Mouse (Mus musculus) inflammation-experienced regulatory T-cells (primary cell): ENCODE measurements around the gene Nfic. TPM values are rescaled to one million over a fixed set of nuclear protein-coding genes. Genes with fewer than 3 reads are reported as not detected.

ENCODE experiments used
- polyA plus RNA-seq, 2 experiments: library from polyadenylated mRNA; unstranded; fragments of 100-300 nt; shearing (Covaris generic); gene quantifications; one replicate each; pipeline ENCODE4 v1.2.1; 2017

Gene Nfic
- 10 to 100 TPM; 20.7 to 22.4 TPM for polyA plus RNA-seq

GRCm38 (mm10) chr10:81455181-81455895 is at the start of gene Nfic:
Gene Nfic (minus strand): TSS chr10:81455635.

DNA sequence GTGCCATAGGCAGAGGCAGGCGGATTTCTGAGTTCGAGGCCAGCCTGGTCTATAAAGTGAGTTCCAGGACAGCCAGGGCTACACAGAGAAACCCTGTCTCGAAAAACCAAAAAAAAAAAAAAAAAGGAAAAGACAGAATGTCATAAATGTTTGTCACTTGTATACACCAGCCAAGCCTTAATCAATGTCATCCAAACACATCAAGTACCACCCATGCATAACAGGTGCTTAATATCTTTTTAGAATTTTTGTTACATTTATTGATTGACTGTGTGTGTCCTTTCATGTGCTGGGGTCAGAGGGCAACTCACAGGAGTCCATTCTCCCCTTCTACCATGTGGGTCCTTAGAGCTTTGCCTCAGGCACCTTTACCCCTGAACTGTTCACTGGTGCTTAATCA is 44.6 kb upstream of the Nfic start, which contains the start of gene S1pr4:
Gene S1pr4, minus strand, starts transcription at position 101 of the 400 bp plus-strand sequence.

GRCm38 (mm10) chr10:81496264-81496901 is 40.9 kb upstream of the Nfic start, which contains the start of gene Ncln:
Gene Ncln (minus strand): TSS chr10:81496392.

DNA sequence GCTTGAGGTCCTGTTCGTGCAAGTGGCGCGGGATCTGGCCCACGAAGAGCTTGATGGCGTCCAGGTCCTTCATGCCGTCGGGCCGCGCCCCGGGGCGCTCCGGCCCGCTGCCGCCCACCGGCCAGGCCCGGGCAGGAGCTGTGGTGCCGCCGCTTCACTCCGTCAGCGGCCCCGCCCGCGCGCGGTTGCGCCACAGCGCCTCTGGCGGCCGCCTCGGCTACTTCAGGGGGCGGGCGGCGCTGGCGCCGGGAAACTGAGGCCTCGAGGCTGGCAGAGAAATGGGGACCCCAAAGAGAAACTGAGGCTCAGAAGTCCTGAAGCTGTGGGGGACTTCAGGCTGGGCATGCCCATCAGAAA is 27.1 kb upstream of the Nfic start, which contains the start of gene Celf5:
Gene Celf5, minus strand, starts transcription at position 177 of the 357 bp plus-strand sequence.

DNA sequence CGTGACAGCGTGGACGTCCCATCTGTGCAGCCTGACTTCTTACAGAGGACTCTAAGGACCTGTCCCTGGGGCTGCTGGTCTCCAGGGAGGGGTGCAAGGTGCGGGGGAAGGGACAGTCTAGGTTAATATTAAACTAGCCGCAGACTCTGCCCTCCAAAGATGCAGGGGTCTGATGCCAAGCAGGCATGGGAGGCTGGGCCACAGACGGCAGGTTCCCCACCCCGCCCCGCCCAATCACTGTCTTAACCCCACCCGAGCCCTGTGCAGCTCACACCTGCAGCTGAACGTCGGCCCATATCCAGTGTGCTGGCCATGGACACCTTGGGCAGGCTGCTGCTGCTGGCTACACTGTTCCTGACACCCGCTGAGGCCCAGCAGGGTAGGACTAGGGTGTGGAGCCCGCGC is 62.7 kb downstream of the Nfic start, which contains the start of gene Smim24:
Gene Smim24, plus strand, starts transcription at position 271 of the 405 bp plus-strand sequence.

DNA sequence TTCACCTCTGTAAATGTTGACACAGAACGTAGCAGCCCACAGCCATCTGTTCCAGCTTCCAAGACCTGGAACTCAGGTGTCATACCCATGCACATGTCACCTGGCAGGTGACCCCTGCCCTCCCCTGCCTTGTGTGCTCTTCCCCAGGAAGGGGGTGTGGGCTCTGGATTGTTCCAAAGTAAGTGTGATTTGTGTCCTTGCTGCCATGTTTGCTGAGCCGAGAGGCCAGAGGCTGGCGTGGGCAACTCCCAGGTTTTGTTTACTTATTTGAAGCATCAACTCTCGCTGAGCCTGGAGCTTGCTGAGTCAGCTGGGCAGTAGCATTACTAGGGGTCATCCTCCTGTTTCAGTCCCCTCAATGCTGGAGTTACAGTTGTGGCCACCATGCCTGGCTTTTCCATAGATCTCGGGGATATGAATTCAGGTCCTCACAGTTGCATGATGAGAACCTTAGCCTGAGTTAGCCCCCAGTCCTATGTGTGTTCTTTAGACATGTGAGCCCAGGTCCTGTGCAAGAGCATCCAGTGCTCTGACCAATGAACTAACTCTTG is 66.9 kb downstream of the Nfic start, which contains the start of gene Gm48552:
Gene Gm48552, plus strand, starts transcription at position 501 of the 551 bp plus-strand sequence.

GRCm38 (mm10) chr10:81383802-81384604 is 71.4 kb downstream of the Nfic start, which contains the start of the genes Dohh and Gm48551:
Gene Dohh (plus strand): TSS chr10:81384428.
Gene Gm48551 (plus strand): TSS chr10:81384466.

DNA sequence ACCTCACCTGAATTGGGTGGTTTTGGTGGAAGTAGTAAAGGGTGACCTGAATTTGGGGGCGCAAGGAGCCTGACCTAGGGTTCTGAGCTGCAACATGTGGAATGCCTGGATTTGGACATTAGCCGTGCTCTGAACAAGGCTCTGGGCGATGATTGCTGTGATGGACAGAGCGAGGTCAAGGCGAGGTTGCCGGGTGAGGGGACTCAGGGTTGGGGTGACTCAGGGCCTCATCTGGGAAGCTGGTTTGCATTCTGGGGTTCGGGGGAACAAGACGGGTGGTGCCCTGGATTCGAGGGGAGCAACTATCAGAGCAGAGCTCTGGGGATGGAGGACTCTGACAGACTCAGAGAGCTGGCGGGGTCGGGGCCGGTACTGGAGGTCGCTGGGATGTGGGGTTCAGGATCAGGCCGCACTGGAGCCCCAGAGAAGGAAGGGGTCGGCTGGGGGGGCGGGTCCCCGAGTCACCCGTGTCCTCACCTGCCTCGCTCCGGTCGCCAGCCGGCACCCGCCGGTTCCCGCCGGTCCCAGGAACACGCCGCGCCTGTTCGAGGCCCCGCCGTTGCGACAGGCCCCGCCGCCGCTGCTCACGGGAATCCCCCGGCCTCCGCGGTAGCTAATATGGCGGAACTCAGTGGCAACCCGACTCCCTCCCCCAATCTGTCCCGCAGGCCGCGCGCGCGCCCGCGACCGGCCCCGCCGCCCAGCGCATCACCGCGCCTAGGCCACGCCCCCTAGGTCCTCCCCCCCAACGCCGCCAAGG is 77.5 kb downstream of the Nfic start, which contains the start of gene Fzr1:
Gene Fzr1, minus strand, starts transcription at position 724 of the 760 bp plus-strand sequence.

GRCm38 (mm10) chr10:81365672-81366476 is 89.6 kb downstream of the Nfic start, which contains the start of gene 4930404N11Rik:
Gene 4930404N11Rik (minus strand): TSS chr10:81365816.

GRCm38 (mm10) chr10:81356991-81357844 is 98.2 kb downstream of the Nfic start, which contains the start of gene Mfsd12:
Gene Mfsd12 (plus strand): TSS chr10:81357491.

GRCm38 (mm10) chr10:81350351-81351063 is 104.9 kb downstream of the Nfic start, which contains the start of gene Hmg20b:
Gene Hmg20b (minus strand): TSS chr10:81350480.

Other genes starting within 250 kb of the Nfic start
- 1 to 10 TPM; 1.6 to 5.6 TPM for gene Atcay, start 224.8 kb downstream of the Nfic start, polyA plus RNA-seq
- 1 to 10 TPM; 7.6 TPM for gene Zfr2, start 222.5 kb downstream of the Nfic start, polyA plus RNA-seq
- 100 to 1,000 TPM in 1 of 2 experiments, 10 to 100 TPM in 1; 57.1 to 143 TPM for gene Matk, start 202.7 kb downstream of the Nfic start, polyA plus RNA-seq
- gene Mrpl54, start 188.7 kb downstream of the Nfic start, polyA plus RNA-seq: 10 to 100 TPM; 81.0 to 96.1 TPM
- 10 to 100 TPM; 42.7 to 44.7 TPM for gene Apba3, start 188.7 kb downstream of the Nfic start, polyA plus RNA-seq
- gene Tjp3, start 164.1 kb downstream of the Nfic start, polyA plus RNA-seq: 10 to 100 TPM; 19.3 to 24.9 TPM
- 10 to 100 TPM; 83.6 to 95.1 TPM for gene Pip5k1c, start 162.7 kb downstream of the Nfic start, polyA plus RNA-seq
- 10 to 100 TPM; 61.4 to 82.7 TPM for gene Cactin, start 134.5 kb downstream of the Nfic start, polyA plus RNA-seq
- gene Tbxa2r, start 126.9 kb downstream of the Nfic start, polyA plus RNA-seq: 10 to 100 TPM; 63.1 to 66.4 TPM
- under 1 TPM in 1 of 2 experiments, not detected in 1; 0.49 TPM for gene Gipc3, start 112.4 kb downstream of the Nfic start, polyA plus RNA-seq
- 10 to 100 TPM; 35.3 to 47.8 TPM for gene Hmg20b, start 105.2 kb downstream of the Nfic start, polyA plus RNA-seq
- gene Mfsd12, start 98.1 kb downstream of the Nfic start, polyA plus RNA-seq: 1 to 10 TPM; 4.9 to 7.1 TPM
- gene 4930404N11Rik, start 89.8 kb downstream of the Nfic start, polyA plus RNA-seq: 1 to 10 TPM; 1.7 to 4.3 TPM
- 10 to 100 TPM; 62.2 to 65.0 TPM for gene Fzr1, start 77.1 kb downstream of the Nfic start, polyA plus RNA-seq
- 10 to 100 TPM; 30.8 to 32.1 TPM for gene Dohh, start 71.2 kb downstream of the Nfic start, polyA plus RNA-seq
- 1 to 10 TPM; 2.6 to 5.0 TPM for gene Gm48551, start 71.2 kb downstream of the Nfic start, polyA plus RNA-seq
- 1 to 10 TPM in 1 of 2 experiments, under 1 TPM in 1; 0.57 to 1.1 TPM for gene Gm48552, start 66.6 kb downstream of the Nfic start, polyA plus RNA-seq
- gene Smim24, start 62.6 kb downstream of the Nfic start, polyA plus RNA-seq: 1 to 10 TPM in 1 of 2 experiments, not detected in 1; 5.5 TPM
- under 1 TPM; 0.24 to 0.31 TPM for gene Celf5, start 27.1 kb upstream of the Nfic start, polyA plus RNA-seq
- gene Ncln, start 40.8 kb upstream of the Nfic start, polyA plus RNA-seq: 100 to 1,000 TPM in 1 of 2 experiments, 10 to 100 TPM in 1; 98.8 to 103 TPM
- 10 to 100 TPM; 59.0 to 73.6 TPM for gene S1pr4, start 44.5 kb upstream of the Nfic start, polyA plus RNA-seq
- 10 to 100 TPM; 29.0 to 32.4 TPM for gene Gna15, start 68.6 kb upstream of the Nfic start, polyA plus RNA-seq
- 10 to 100 TPM; 15.9 to 26.6 TPM for gene Gna11, start 89.6 kb upstream of the Nfic start, polyA plus RNA-seq
- gene Aes, start 103.9 kb upstream of the Nfic start, polyA plus RNA-seq: 1,000 to 10,000 TPM; 1,037 to 1,181 TPM
- gene Tle2, start 118.9 kb upstream of the Nfic start, polyA plus RNA-seq: 1 to 10 TPM; 2.8 to 5.1 TPM
- 1 to 10 TPM in 1 of 2 experiments, not detected in 1; 2.2 TPM for gene Tle6, start 145.4 kb upstream of the Nfic start, polyA plus RNA-seq
- 1 to 10 TPM; 2.1 to 3.2 TPM for gene BC025920, start 150.6 kb upstream of the Nfic start, polyA plus RNA-seq
- 10 to 100 TPM; 12.8 to 18.1 TPM for gene Sirt6, start 172.2 kb upstream of the Nfic start, polyA plus RNA-seq
- 1 to 10 TPM; 2.6 to 4.3 TPM for gene Ankrd24, start 172.9 kb upstream of the Nfic start, polyA plus RNA-seq
- 1 to 10 TPM; 7.6 to 9.3 TPM for gene Gm10778, start 193.4 kb upstream of the Nfic start, polyA plus RNA-seq
- 10 to 100 TPM; 22.9 to 26.1 TPM for gene Zfp433, start 249.2 kb upstream of the Nfic start, polyA plus RNA-seq